Mouse (Mus musculus): ENCODE measurements around the gene Vwa7. TPM values are rescaled to one million over a fixed set of nuclear protein-coding genes. Genes with fewer than 3 reads are reported as not detected.
"Not testable (repeated sequence)": the region's sequence is repeated elsewhere in the genome, so short reads cannot be mapped to it uniquely, and the experiment has no call there.

The Vwa7 gene
- polyA plus RNA-seq, 1 experiment: 1.3 TPM

DNA sequence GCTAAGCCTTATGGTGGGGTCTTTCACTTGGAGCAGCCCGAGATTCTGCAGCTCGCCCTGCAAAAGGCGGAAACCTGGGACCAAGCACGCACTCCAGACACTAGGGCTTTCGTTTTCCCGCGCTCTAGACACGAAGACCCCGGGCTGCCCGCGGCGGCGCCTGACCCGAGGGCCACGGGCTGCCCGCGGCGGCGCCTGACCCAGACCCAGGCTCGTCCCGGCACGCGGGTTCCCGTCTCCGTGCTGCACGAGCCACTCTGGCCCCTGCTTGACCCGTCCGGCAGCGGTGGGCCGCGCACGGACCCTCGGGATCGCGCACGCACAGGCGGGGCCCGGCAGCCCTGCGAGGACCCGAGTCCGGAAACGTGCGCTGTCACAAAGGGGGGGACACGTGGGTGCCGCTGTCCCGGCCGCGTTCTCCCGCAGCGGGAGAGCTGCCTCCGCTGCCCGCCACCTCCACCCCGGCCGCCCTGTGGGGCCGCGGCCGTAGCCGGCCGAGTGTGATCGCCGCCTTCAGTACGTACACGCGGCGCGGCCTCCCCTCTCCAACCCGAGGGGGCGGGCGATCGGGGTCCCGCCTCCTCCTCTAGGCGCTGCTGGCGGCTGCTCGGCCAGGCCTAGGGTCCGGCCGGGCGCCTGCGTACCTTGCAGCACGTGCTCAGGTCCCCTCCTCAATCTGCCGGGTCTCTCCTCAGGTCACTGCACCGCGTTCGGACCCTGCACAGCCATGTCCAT, 15.5 kb upstream of the Vwa7 start, which contains the start of gene Vars:
Vars (plus strand) TSS at position 271 of the 735 bp plus-strand sequence.
- no peak for DNase-seq (ENCODE audit: low read depth)

- DNase-seq (ENCODE audit: low read depth): no peak
Observed at GRCm38 (mm10) chr17:35001452-35002152, 14.8 kb upstream of the Vwa7 start.

- no peak for DNase-seq (ENCODE audit: low read depth)
Observed at GRCm38 (mm10) chr17:35002153-35002865, 14.1 kb upstream of the Vwa7 start.

DNA sequence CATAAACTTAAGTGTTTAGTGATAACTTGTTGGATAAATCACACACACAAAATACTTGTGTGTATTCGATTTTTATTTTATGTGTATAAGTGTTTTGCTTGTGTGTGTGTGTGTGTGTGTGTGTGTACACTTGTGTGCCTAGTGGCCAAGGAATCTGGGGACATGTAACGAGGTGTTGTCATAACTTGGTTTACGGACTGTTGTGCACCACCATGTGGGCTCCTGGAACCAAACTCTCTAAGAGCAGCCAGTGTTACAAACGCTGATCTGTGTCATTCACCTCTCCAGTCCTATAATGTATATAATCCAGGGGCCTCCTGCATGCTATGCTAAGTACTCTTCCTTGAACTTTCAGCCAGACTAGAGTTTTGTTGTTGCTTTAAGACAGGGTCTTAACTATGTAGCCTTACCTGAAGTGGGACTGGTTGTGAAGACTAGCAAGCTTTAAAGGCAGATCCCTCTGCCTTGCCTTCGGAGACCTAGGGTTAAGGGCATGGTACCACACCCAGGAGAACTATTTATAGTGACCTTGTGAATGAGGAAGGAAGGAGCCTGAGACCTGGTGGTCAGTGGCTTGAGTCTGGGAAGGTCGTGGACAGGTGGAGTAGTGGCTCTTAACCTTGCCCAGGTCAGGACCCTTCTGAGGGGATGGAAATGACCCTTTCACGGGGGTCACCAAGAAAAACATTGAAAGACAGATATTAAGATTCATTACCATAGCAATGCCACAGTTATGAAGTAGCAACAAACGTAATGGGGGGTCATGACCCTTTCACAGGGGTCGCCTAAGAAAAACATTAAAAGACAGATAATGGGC, 13.1 kb upstream of the Vwa7 start:
- DNase-seq (ENCODE audit: low read depth): no peak

GRCm38 (mm10) chr17:35004075-35004717, 12.2 kb upstream of the Vwa7 start:
- DNase-seq (ENCODE audit: low read depth): no peak

DNA sequence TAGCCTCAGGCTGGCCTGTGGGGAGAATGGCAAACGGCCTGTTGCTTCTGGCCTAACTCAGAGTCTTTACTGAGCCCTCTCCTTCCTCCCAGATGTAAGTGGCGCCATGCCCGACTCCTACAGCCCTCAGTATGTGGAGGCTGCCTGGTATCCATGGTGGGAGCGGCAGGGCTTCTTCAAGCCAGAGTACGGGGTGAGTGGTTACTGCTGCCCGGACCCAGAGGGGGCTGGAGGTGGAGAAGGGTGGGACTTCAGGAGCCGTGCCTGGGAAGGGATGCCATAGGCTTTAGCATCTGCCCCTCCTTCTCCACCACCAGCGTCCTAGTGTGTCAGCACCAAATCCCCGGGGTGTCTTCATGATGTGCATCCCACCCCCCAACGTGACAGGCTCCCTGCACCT, 11.2 kb upstream of the Vwa7 start:
- DNase-seq (ENCODE audit: low read depth): no peak

DNA sequence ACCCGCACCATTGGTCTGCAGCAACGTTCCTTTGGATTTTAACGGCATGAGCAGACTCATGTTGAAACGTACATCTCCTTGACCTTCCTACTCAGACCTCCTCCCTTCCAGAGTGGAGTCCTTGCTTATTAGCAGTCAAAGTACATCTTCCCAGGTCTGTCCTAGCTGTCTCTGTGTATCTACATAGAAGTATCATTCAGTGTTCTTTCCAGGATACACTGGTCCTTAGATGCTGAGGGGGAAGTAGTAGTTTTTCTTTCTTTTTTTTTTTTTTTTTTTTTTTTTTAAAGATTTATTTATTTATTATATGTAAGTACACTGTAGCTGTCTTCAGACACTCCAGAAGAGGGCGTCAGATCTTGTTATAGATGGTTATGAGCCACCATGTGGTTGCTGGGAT, 10.5 kb upstream of the Vwa7 start:
- not testable (repeated sequence) for DNase-seq (ENCODE audit: low read depth)

GRCm38 (mm10) chr17:35007387-35007991, 8.9 kb upstream of the Vwa7 start:
- DNase-seq (ENCODE audit: low read depth): no peak

GRCm38 (mm10) chr17:35009586-35009985, 6.8 kb upstream of the Vwa7 start:
- no peak for DNase-seq (ENCODE audit: low read depth)

GRCm38 (mm10) chr17:35011440-35011839, 4.9 kb upstream of the Vwa7 start:
- no peak for DNase-seq (ENCODE audit: low read depth)

GRCm38 (mm10) chr17:35012430-35012829, 3.9 kb upstream of the Vwa7 start:
- DNase-seq (ENCODE audit: low read depth): no peak

DNA sequence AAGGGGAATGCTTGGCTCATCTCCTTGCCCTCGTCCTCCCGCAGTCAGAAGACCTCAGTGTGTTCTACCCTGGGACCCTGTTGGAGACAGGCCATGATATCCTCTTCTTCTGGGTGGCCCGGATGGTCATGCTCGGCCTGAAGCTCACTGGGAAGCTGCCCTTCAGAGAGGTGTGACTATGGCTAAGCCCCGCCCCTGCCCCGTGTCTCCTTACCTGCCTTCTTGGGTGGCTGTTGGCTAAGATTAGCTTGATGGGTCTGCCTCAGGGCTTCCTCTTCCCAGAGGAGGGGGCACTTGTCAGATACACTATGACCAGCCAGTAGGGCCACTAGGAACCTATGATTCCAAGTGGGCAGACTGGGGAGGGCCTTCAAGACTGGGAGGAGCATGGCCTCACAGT, 3.2 kb upstream of the Vwa7 start:
- no peak for DNase-seq (ENCODE audit: low read depth)

DNA sequence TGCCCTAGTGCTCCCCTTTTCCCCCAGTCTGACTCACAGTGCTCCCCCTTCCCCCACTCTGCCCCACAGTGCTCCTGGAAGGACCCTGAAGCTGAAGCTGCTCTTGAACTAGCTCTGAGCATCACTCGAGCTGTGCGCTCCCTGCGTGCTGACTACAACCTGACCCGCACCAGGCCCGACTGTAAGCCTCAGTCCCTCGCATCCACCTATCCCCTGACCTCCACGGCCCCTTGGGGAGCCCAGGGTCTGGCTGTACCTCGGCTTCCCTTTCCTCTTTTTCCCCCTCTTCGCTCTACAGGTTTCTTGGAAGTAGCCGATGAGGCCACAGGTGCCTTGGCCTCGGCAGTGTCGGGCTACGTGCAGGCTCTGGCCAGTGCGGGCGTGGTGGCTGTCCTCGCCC, 1.1 kb upstream of the Vwa7 start:
- no peak for DNase-seq (ENCODE audit: low read depth)

DNA sequence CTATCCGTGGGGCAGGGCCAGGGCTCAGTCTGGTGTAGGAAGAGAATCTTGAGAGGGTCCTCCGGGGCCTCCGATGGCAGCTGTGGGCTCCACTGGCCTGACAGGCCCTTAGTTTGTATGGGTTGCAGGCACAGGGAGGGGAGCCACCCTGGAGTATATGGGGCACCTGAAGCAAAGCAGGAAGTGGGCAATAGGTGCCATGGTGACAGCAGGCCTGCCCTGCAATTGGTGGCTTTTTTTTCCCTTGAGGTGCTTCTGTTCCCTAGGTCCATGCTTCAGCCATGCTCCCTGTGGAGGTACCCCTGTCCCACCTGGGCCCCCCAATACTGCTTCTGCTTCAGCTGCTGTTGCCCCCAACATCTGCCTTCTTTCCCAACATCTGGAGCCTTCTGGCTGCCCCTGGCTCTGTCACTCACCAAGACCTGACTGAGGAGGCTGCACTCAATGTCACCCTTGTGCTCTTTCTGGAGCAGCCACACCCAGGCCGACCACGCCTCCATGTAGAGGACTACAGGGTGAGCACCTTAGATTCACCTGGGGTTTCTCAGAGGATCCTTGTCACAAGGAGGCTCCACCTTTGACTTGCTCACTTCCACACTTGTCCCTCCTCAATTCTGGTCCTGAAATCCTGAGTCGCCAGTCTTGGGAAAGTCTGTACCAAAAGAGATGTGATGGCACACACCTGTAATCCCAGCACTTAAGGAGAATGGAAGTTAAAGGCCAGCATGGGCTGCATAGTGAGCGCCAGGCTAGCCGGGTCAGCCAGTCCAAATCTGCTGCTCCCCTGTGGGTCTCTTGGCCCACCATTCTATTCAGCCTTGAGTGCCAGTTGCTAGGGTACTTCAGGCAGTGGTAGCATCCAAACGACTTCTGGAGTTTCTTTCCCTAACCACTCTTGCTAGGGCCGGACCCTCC, 669 bp downstream of the Vwa7 start:
- DNase-seq (ENCODE audit: low read depth): no peak

- DNase-seq (ENCODE audit: low read depth): no peak
Observed at GRCm38 (mm10) chr17:35017706-35018030, 1.3 kb downstream of the Vwa7 start.

DNA sequence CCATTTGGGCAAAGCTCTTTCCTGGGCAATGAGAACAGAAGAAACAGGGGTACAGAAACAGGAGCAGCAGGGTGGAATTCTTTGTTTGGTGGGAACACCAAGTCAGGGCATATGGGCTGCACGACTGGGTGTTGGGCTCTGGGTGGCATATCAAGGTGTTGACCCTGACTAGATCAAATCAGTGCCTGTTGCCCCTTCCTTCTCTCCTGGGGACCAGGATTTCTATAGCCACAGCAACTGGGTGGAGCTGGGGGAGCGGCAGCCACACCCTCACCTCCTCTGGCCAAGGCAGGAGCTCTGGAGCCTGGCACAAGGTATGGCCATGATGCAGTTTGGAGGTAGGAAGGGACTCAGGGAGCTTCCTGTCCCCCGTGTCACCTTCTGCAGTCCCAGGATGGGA, 1.8 kb downstream of the Vwa7 start:
- DNase-seq (ENCODE audit: low read depth): no peak

DNA sequence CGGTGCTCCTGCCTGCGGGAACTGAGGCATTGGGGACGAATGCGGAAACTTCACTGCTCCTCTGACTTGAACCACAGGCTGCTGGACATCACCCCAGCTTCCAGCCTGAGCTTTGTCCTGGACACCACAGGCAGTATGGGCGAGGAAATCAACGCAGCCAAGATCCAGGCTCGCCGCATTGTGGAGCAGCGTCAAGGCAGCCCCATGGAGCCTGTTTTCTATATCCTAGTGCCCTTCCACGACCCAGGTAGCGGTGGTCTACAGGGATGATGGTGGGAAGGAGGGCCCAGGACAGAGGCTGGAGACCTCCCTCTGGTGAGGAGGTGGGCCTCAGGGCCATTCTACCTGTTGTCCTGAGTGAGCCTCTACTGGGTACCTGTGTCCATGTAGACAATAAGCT, 3.5 kb downstream of the Vwa7 start:
- DNase-seq (ENCODE audit: low read depth): no peak

GRCm38 (mm10) chr17:35020551-35020950, 4.2 kb downstream of the Vwa7 start:
- peak; percentile 54 for DNase-seq (ENCODE audit: low read depth)

DNA sequence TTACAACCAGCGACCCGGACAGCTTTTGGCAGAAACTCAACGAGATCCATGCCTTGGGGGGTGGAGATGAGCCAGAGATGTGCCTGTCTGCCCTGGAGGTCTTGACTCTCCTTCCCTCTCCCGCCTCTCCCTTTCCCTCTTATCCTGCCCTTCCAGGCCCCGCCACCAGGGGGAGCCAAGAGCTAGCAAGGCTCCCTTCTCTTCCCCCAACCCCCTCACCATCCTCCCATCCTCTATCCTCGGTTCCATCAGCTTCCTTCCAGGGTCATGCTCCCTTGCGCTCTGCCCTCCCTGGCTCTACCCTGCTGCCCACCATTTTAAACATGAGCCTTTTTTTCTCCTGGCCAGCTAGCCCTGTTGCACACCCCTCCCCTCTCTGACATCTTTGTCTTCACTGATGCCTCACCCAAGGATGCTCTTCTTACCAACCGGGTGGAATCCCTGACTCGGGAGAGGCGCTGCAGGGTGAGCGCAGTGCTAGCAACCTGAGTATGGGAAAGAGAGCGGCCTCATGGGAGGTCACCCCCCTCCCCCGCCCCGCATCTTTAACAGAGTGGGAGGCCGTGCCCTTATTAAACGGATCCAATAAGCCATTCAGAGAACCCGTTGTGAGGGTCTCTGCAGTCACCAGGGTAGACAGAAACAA, 4.9 kb downstream of the Vwa7 start:
- no peak for DNase-seq (ENCODE audit: low read depth)

Data from gonadal fat pad, adult 2 months (tissue).